Mouse (Mus musculus) neutrophil, adult 5-6 weeks (primary cell): ENCODE data around the gene Wwc1. TPM values are rescaled to one million over a fixed set of nuclear protein-coding genes. Genes with fewer than 3 reads are reported as not detected.
"Not testable (repeated sequence)": the region's sequence is repeated elsewhere in the genome, so short reads cannot be mapped to it uniquely, and the experiment has no call there.

ENCODE experiments used
- ATAC-seq: fragments of 151-379, 151-347 bp; 2 replicates; pipeline ENCODE4 v1.8.0; 2017; ENCODE audit warnings: mild to moderate bottlenecking, moderate TSS enrichment; ENCODE audit not compliant: insufficient number of reproducible peaks, poor library complexity, low FRiP score, severe bottlenecking; ENCODE audit errors: extremely low read depth
- total RNA-seq: library from RNA; stranded (forward); fragments of 200-1000 nt; gene quantifications from 2 replicates; pipeline ENCODE4 v1.2.3, GENCODE M21; 2017

The Wwc1 gene
- total RNA-seq, 1 experiment from 2014 or later: 0.23 TPM

GRCm38 (mm10) chr11:35797751-35798494 lies 182.4 kb downstream of the Wwc1 start:
- no peak for ATAC-seq

- ATAC-seq: not testable (repeated sequence)
Observed at GRCm38 (mm10) chr11:35792800-35793199, 187.5 kb downstream of the Wwc1 start.

- ATAC-seq: no peak
Observed at GRCm38 (mm10) chr11:35788443-35788842, 191.9 kb downstream of the Wwc1 start.

Other genes starting within 250 kb of the Wwc1 start
- gene Pank3, start 211.0 kb downstream of the Wwc1 start, total RNA-seq: 35.1 TPM in 2 replicates
- not detected in 2 replicates for gene Fbll1, start 181.6 kb downstream of the Wwc1 start, total RNA-seq
- gene Rars, start 146.0 kb downstream of the Wwc1 start, total RNA-seq: 40.3 and 49.7 TPM in 2 replicates